Mouse (Mus musculus) ES-Bruce4 (cell line): ENCODE results near the gene Mrps7.

ENCODE experiments used
- CTCF ChIP-seq: IDR thresholded peaks from one replicate; pipeline ENCODE4 v1.8.1; 2011; ENCODE audit warnings: low read depth, low read length
- POLR2A ChIP-seq: IDR thresholded peaks from one replicate; pipeline ENCODE4 v1.8.1; 2011; ENCODE audit warnings: low read length; ENCODE audit not compliant: insufficient read depth

- TF ChIP-seq POLR2A (no peak), CTCF (no peak)
These were observed 49.5 kb downstream of the Mrps7 start for GRCm38 (mm10) chr11:115653194-115653593.
